Mouse (Mus musculus) mature B cell (primary cell): Measurements from ENCODE around the gene Tdrd5.
"Not testable (repeated sequence)": the region's sequence is repeated elsewhere in the genome, so short reads cannot be mapped to it uniquely, and the experiment has no call there.

Experiments
- in situ Hi-C: fragments of 300-500 bp; cut with MboI; formaldehyde crosslinking; loops from 2 replicates; pipeline ENCODE4 v1.14.3; 2019

Tdrd5 gene

GRCm38 (mm10) chr1:156302911-156303749 lies at the start of gene Tdrd5:
Tdrd5 (minus strand) TSS chr1:156303664.
- in situ Hi-C loops, result no loop called here

- in situ Hi-C loops, result no loop called here
Measured at GRCm38 (mm10) chr1:156352466-156352865, 49.0 kb upstream of the Tdrd5 start.

GRCm38 (mm10) chr1:156350441-156350840 lies 47.0 kb upstream of the Tdrd5 start:
- in situ Hi-C loops, result no loop called here

- in situ Hi-C loops, result no loop called here
Measured at GRCm38 (mm10) chr1:156349031-156349430, 45.6 kb upstream of the Tdrd5 start.

GRCm38 (mm10) chr1:156345633-156346032 lies 42.2 kb upstream of the Tdrd5 start:
- in situ Hi-C loops, result no loop called here

GRCm38 (mm10) chr1:156344433-156344832 lies 41.0 kb upstream of the Tdrd5 start:
- in situ Hi-C loops, result no loop called here

GRCm38 (mm10) chr1:156340847-156341246 lies 37.4 kb upstream of the Tdrd5 start:
- in situ Hi-C loops, result no loop called here

GRCm38 (mm10) chr1:156323126-156323525 lies 19.7 kb upstream of the Tdrd5 start:
- in situ Hi-C loops, result no loop called here

GRCm38 (mm10) chr1:156310630-156311029 lies 7.2 kb upstream of the Tdrd5 start, which contains the start of gene Nphs2:
Nphs2 (plus strand) TSS chr1:156310727.
- in situ Hi-C loops, result no loop called here

GRCm38 (mm10) chr1:156308595-156308994 lies 5.1 kb upstream of the Tdrd5 start:
- in situ Hi-C loops, result no loop called here

- in situ Hi-C loops, result no loop called here
Measured at GRCm38 (mm10) chr1:156290016-156290415, 13.4 kb downstream of the Tdrd5 start.

- in situ Hi-C loops, result not testable (repeated sequence)
Measured at GRCm38 (mm10) chr1:156289222-156289587, 14.3 kb downstream of the Tdrd5 start.

GRCm38 (mm10) chr1:156288556-156289221 lies 14.8 kb downstream of the Tdrd5 start:
- in situ Hi-C loops, result no loop called here

- in situ Hi-C loops, result no loop called here
Measured at GRCm38 (mm10) chr1:156285541-156285896, 17.9 kb downstream of the Tdrd5 start.

GRCm38 (mm10) chr1:156284851-156285540 lies 18.5 kb downstream of the Tdrd5 start:
- in situ Hi-C loops, result no loop called here

GRCm38 (mm10) chr1:156284207-156284606 lies 19.3 kb downstream of the Tdrd5 start:
- in situ Hi-C loops, result no loop called here

GRCm38 (mm10) chr1:156280131-156280530 lies 23.3 kb downstream of the Tdrd5 start:
- in situ Hi-C loops, result no loop called here

- in situ Hi-C loops, result no loop called here
Measured at GRCm38 (mm10) chr1:156273647-156274046, 29.8 kb downstream of the Tdrd5 start.

GRCm38 (mm10) chr1:156271654-156272053 lies 31.8 kb downstream of the Tdrd5 start:
- in situ Hi-C loops, result no loop called here

- in situ Hi-C loops, result no loop called here
Measured at GRCm38 (mm10) chr1:156270471-156270870, 33.0 kb downstream of the Tdrd5 start.

GRCm38 (mm10) chr1:156268546-156268945 lies 34.9 kb downstream of the Tdrd5 start:
- in situ Hi-C loops, result not testable (repeated sequence)

- in situ Hi-C loops, result no loop called here
Measured at GRCm38 (mm10) chr1:156263946-156264345, 39.5 kb downstream of the Tdrd5 start.

- in situ Hi-C loops, result no loop called here
Measured at GRCm38 (mm10) chr1:156263352-156263751, 40.1 kb downstream of the Tdrd5 start.
